Mouse (Mus musculus) liver, postnatal 0 days (tissue): ENCODE data around the gene Ubap2.
A peak's percentile ranks its signal among the peaks of the same experiment; 100 is the strongest.

Experiments
- CTCF ChIP-seq: sonication (generic); IDR thresholded peaks from 2 replicates; pipeline ENCODE4 v1.5.1; 2016; ENCODE audit warnings: antibody characterized with exemption, low read depth
- EP300 ChIP-seq: IDR thresholded peaks from 2 replicates; pipeline ENCODE4 v1.6.1; 2016; ENCODE audit warnings: antibody characterized with exemption, low read depth, mild to moderate bottlenecking

GRCm38 (mm10) chr4:41286420-41286819, 11.5 kb upstream of the Ubap2 start:
- TF ChIP-seq CTCF (peak; percentile 79), EP300 (no peak)
